In the genomic region with DNA sequence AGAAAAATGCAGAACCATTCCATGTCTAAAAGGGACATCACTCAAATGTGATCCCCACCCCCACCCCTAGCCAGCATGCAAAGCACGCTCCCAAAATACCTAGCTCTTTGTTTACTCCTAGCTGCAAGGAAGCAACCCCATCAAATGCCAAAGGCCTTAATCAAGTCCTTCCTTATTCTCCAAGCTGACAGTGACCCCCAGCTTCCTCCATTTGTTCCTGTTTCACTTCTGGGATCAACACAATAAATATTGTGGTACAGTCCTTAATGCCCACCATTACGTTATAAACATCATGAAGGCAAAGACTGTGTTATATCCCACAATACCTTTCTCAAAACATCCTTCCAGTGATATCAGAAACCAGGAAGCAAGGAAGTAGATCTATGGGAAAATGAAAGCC, we compare ENCODE assay signal across 24 mouse cellular contexts. TPM values are rescaled to one million over a fixed set of nuclear protein-coding genes. Genes with fewer than 3 reads are reported as not detected.
DNase-seq lines count a peak whose midpoint lies in the region; ATAC-seq and TF ChIP-seq lines count a peak whose summit lies in the region.
"Had no signal": no experiment of that assay in that cellular context is flagged by ENCODE, and none has a peak within 500 bp of the region (broad histone marks: within the 10 kb centered on the region; RNA-seq: fewer than 3 reads in every experiment).

No protein-coding gene starts in this region.

- no peak for DNase-seq in heart, adult 2 months
- no peak for DNase-seq in heart, postnatal 4 days
- peak; percentile 46 for DNase-seq in kidney, adult 2 months
- no peak for DNase-seq in kidney, postnatal 10 days
- peak; percentile 45 for DNase-seq in lung, embryonic 14.5 days
- DNase-seq in lung, postnatal 14 days: no peak
- DNase-seq: adrenal gland, postnatal 14 days; cerebellum, adult 8-10 months; cerebellum, postnatal 36 days; embryo, embryonic 11 days; midbrain, embryonic 14.5 days; retina, postnatal 1 day; right cerebral cortex, postnatal 25 days; spleen, adult 18-20 months had no signal

- intact Hi-C loops in heart, adult 2 months (cut with DNase I): no loop called here

- H3K9ac ChIP-seq in heart, adult 2 months (ENCODE audit: low read depth, low read length): no peak overlapping the region
- H3K9ac ChIP-seq in lung, embryonic 14.5 days: no peak overlapping the region
- H3K9ac ChIP-seq: embryonic facial prominence, embryonic 13.5 days; forebrain, embryonic 12.5 days; hindbrain, embryonic 15.5 days; intestine, embryonic 15.5 days; limb, embryonic 12.5 days; liver, embryonic 12.5 days; neural tube, embryonic 12.5 days had no signal

- H3K27me3 ChIP-seq in heart, adult 2 months (ENCODE audit: control insufficient read depth, insufficient read depth, low read length): no peaks in the 10 kb centered on the region
- H3K27me3 ChIP-seq in kidney, adult 2 months (replicated peaks; ENCODE audit: control insufficient read depth, insufficient read depth, low read length): no peaks in the 10 kb centered on the region
- H3K27me3 ChIP-seq in lung, embryonic 14.5 days (ENCODE audit: insufficient read depth, low read length): no peaks in the 10 kb centered on the region
- H3K27me3 ChIP-seq: embryonic facial prominence, embryonic 13.5 days; forebrain, embryonic 12.5 days; hindbrain, embryonic 15.5 days; intestine, embryonic 15.5 days; limb, embryonic 12.5 days; neural tube, embryonic 12.5 days had no signal

- no peak for TF ChIP-seq POLR2A in heart, adult 2 months (IDR thresholded peaks at IDR 0.05; ENCODE audit: insufficient read depth, low read depth, low read length)
- no peak for TF ChIP-seq POLR2A in kidney, adult 2 months (IDR thresholded peaks at IDR 0.05; ENCODE audit: low read depth, low read length)
- TF ChIP-seq POLR2A in olfactory bulb, adult 2 months (IDR thresholded peaks at IDR 0.05; ENCODE audit: insufficient read depth, low read depth, low read length): no peak

- H3K27ac ChIP-seq in heart, adult 2 months: peak overlapping the region; percentile 92
- peak overlapping the region; percentile 22; the same call in 1 of the 2 replicates for H3K27ac ChIP-seq in kidney, adult 2 months (ENCODE audit: insufficient read depth, low read depth, low read length)
- no peak overlapping the region for H3K27ac ChIP-seq in lung, embryonic 14.5 days (ENCODE audit: low read depth)
- H3K27ac ChIP-seq in olfactory bulb, adult 2 months (ENCODE audit: insufficient read depth, low read depth, low read length): peak overlapping the region; percentile 75; the same call in 1 of the 2 replicates
- H3K27ac ChIP-seq: embryonic facial prominence, embryonic 13.5 days; forebrain, embryonic 12.5 days; hindbrain, embryonic 15.5 days; intestine, embryonic 15.5 days; limb, embryonic 12.5 days; liver, embryonic 12.5 days; neural tube, embryonic 12.5 days had no signal

- H3K4me2 ChIP-seq in lung, embryonic 14.5 days: no peak overlapping the region
- H3K4me2 ChIP-seq: embryonic facial prominence, embryonic 13.5 days; forebrain, embryonic 12.5 days; hindbrain, embryonic 15.5 days; intestine, embryonic 15.5 days; limb, embryonic 12.5 days; liver, embryonic 12.5 days; neural tube, embryonic 12.5 days had no signal

- peaks cover 2% of the 10 kb centered on the region for H3K79me2 ChIP-seq in heart, adult 2 months (replicated peaks; ENCODE audit: control insufficient read depth, insufficient read depth, low read length)

- peaks cover 40% of the 10 kb centered on the region for H3K36me3 ChIP-seq in heart, adult 2 months (ENCODE audit: control insufficient read depth, insufficient read depth, low read length)
- no peaks in the 10 kb centered on the region; the same call in 1 of the 2 replicates for H3K36me3 ChIP-seq in kidney, adult 2 months (ENCODE audit: control insufficient read depth, insufficient read depth, low read length)
- H3K36me3 ChIP-seq in lung, embryonic 14.5 days (ENCODE audit: insufficient read depth): 0 out of 2 replicates have a peak, but pooled peaks cover 4% of the 10 kb centered on the region
- H3K36me3 ChIP-seq: embryonic facial prominence, embryonic 13.5 days; intestine, embryonic 15.5 days; liver, embryonic 12.5 days had no signal

- WGBS in heart, adult 2 months: 42% methylated on average over 2 of the region's 2 CpGs
- WGBS in kidney, adult 2 months: 80% methylated on average over 2 of the region's 2 CpGs
- WGBS in lung, embryonic 14.5 days: 75% methylated on average over 2 of the region's 2 CpGs
- 88% methylated on average over 2 of the region's 2 CpGs for WGBS in olfactory bulb, adult 2 months

- no peaks in the 10 kb centered on the region for H3K9me3 ChIP-seq in lung, embryonic 14.5 days (ENCODE audit: low read depth, low read length)
- H3K9me3 ChIP-seq: embryonic facial prominence, embryonic 13.5 days; forebrain, embryonic 12.5 days; hindbrain, embryonic 15.5 days; intestine, embryonic 15.5 days; limb, embryonic 12.5 days; liver, embryonic 12.5 days; neural tube, embryonic 12.5 days had no signal

- no peak for TF ChIP-seq EP300 in heart, adult 2 months (IDR thresholded peaks at IDR 0.05; ENCODE audit: insufficient read depth, low read depth, low read length)

- peaks cover 9% of the 10 kb centered on the region for H3K4me1 ChIP-seq in heart, adult 2 months (ENCODE audit: control insufficient read depth, insufficient read depth, low read length)
- no peaks in the 10 kb centered on the region for H3K4me1 ChIP-seq in kidney, adult 2 months (ENCODE audit: control insufficient read depth, insufficient read depth, low read length)
- H3K4me1 ChIP-seq in lung, embryonic 14.5 days (ENCODE audit: insufficient read depth): no peaks in the 10 kb centered on the region
- peaks cover 3% of the 10 kb centered on the region; the same call in 1 of the 2 replicates for H3K4me1 ChIP-seq in olfactory bulb, adult 2 months (ENCODE audit: control insufficient read depth, insufficient read depth, low read length)
- H3K4me1 ChIP-seq: intestine, embryonic 15.5 days; limb, embryonic 12.5 days; neural tube, embryonic 12.5 days had no signal

- H3K4me3 ChIP-seq in heart, adult 2 months: no peak overlapping the region; the same call in 1 of the 2 replicates
- no peak overlapping the region for H3K4me3 ChIP-seq in kidney, adult 2 months (ENCODE audit: insufficient read depth, low read depth, low read length)
- no peak overlapping the region for H3K4me3 ChIP-seq in lung, embryonic 14.5 days (ENCODE audit: low read depth, low read length)
- H3K4me3 ChIP-seq in olfactory bulb, adult 2 months (ENCODE audit: insufficient read depth, low read depth, low read length): no peak overlapping the region
- H3K4me3 ChIP-seq: embryonic facial prominence, embryonic 13.5 days; erythroblast, embryonic 14.5 days; forebrain, embryonic 12.5 days; hindbrain, embryonic 15.5 days; intestine, embryonic 15.5 days; limb, embryonic 12.5 days; liver, embryonic 12.5 days; neural tube, embryonic 12.5 days had no signal

- TF ChIP-seq CTCF in heart, adult 2 months (IDR thresholded peaks at IDR 0.05): no peak
- TF ChIP-seq CTCF in kidney, adult 2 months (conservative IDR thresholded peaks at IDR 0.05; ENCODE audit: insufficient read depth, insufficient read length, low read depth, low read length): no peak
- TF ChIP-seq CTCF in lung, embryonic 14.5 days (IDR thresholded peaks at IDR 0.05; ENCODE audit: low read depth): no peak
- TF ChIP-seq CTCF in olfactory bulb, adult 2 months (IDR thresholded peaks at IDR 0.05; ENCODE audit: insufficient read depth, low read depth, low read length): no peak

- no peak for ATAC-seq in lung, embryonic 14.5 days (ENCODE audit: insufficient read depth)
- ATAC-seq: CD4-positive, CD25-positive, alpha-beta regulatory T cell, adult 4 months; intestine, embryonic 15.5 days; liver, embryonic 12.5 days had no signal

RNA-seq across cellular contexts. Expression of gene Rasal2, which starts 4.2 kb away (rescaled TPM):
- total RNA-seq in heart, adult 2 months (2021): 10 to 100 TPM; 22.2 to 23.2 TPM
- 5.1 and 10.7 TPM in 2 replicates for polyA plus RNA-seq in heart, adult 2 months (2012; rRNA removed)
- total RNA-seq in heart, postnatal 4 days (2021): 10 to 100 TPM; 32.6 to 35.7 TPM
- 3.4 and 4.0 TPM in 2 replicates for polyA plus RNA-seq in kidney, adult 2 months (2012; rRNA removed)
- polyA plus RNA-seq in lung, embryonic 14.5 days (2014; fragmentation: Nextera tagmentation; extraction: Ambion mirVana): 10.3 TPM in 2 replicates
- polyA plus RNA-seq in olfactory bulb, adult 2 months (2012; ENCODE audit: insufficient read depth, insufficient read length, low replicate concordance, missing spikeins): not detected in 2 replicates
- polyA plus RNA-seq: CD4-positive, CD25-positive, alpha-beta regulatory T cell, adult 4 months; erythroblast, embryonic 14.5 days had no signal

RNA-seq across cellular contexts. Expression of gene Cryzl2, which starts 41.7 kb away (rescaled TPM):
- total RNA-seq in heart, adult 2 months (2021): 1 to 10 TPM; 8.4 to 9.5 TPM
- polyA plus RNA-seq in heart, adult 2 months (2012; rRNA removed): 15.2 and 21.8 TPM in 2 replicates
- 10 to 100 TPM; 20.1 to 22.8 TPM for total RNA-seq in heart, postnatal 4 days (2021)
- polyA plus RNA-seq in kidney, adult 2 months (2012; rRNA removed): 412 and 442 TPM in 2 replicates
- polyA plus RNA-seq in lung, embryonic 14.5 days (2014; fragmentation: Nextera tagmentation; extraction: Ambion mirVana): 10.8 and 14.4 TPM in 2 replicates
- not detected in 2 replicates for polyA plus RNA-seq in olfactory bulb, adult 2 months (2012; ENCODE audit: insufficient read depth, insufficient read length, low replicate concordance, missing spikeins)

Comparison
In these comparisons a context has a peak if more than half of its experiments do, and no peak if none do; other contexts are left out.
1. DNase-seq: peak in kidney, adult 2 months (single experiment) and lung, embryonic 14.5 days (single experiment); none in heart, adult 2 months (0 of 2), heart, postnatal 4 days (single experiment), kidney, postnatal 10 days (single experiment) and lung, postnatal 14 days (single experiment).
2. RNA of gene Cryzl2, which starts 41.7 kb away (polyA plus RNA-seq): 412 to 442 TPM in kidney, adult 2 months; 15.2 to 21.8 TPM in heart, adult 2 months, 10.8 to 14.4 TPM in lung, embryonic 14.5 days and not detected in olfactory bulb, adult 2 months; every median in the first group is over 10 times any median in the second.